Mouse (Mus musculus): ENCODE data around the gene Tbx4. TPM values are rescaled to one million over a fixed set of nuclear protein-coding genes. Genes with fewer than 3 reads are reported as not detected.
A peak's percentile ranks its signal among the peaks of the same experiment; 100 is the strongest.

Tbx4 gene
- polyA plus RNA-seq, 1 experiment from 2014 or later, result 0.34 TPM

DNA sequence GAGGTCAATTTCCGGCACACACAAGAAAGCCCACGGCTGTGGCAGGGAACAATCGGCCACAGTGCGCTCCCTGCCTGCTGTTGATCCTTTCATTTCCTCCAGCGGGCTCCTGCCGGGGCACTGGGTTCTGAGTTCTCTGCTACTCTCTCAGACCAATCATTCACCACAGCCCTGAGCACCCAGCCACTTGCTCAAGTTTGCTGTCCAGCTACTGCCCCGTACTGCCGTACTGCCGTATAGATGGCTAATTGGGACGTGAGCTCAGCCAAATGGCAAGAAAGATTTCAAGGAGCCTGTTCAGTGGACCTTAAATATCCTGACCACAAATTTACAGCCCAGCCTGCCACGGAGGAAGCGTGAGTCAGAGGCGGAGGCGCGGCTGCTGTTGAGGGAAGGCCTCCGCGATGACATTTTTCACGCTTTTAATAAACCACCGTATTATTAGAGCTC is 39.1 kb downstream of the Tbx4 start:
- Histone ChIP-seq H3K4me2 (peak overlapping the region; percentile 42), H3K27me3 (peaks cover 71% of the 10 kb centered on the region), H3K4me3 (peak overlapping the region; percentile 24; the same call in 1 of the 2 replicates), H3K36me3 (no peaks in the 10 kb centered on the region), H3K27ac (no peak overlapping the region), H3K9ac (no peak overlapping the region), H3K9me3 (no peaks in the 10 kb centered on the region), H3K4me1 (replicated peaks) (peaks cover 13% of the 10 kb centered on the region)
- ATAC-seq (ENCODE audit: low FRiP score), result no peak
- 9% methylated on average over 19 of the region's 19 CpGs for WGBS

DNA sequence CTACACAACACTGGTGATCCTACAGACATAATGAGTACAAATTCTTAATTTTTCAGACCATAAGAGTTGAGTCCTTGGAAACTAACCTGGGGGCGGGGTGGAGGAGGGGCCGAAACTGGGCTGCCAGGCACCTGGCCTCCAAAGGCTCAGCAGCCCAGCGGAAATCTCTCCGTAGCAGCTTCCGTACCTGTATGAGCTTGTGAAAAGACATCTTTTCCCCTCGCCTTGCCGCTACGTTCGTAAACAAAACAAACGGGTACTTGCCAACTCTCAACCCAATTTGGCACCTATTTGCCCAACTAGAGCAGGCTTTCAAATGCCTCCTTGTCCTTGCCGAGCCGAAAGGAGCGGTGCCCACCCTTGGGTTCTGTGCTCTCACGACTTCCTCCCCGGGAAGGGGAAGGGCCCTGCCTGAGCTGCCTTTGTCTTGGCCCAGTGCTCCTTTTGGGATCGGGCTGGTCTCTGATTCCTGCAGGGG is 40.1 kb downstream of the Tbx4 start:
- Histone ChIP-seq H3K27ac (no peak overlapping the region), H3K9ac (no peak overlapping the region), H3K4me3 (peak overlapping the region; percentile 11; the same call in 1 of the 2 replicates), H3K36me3 (no peaks in the 10 kb centered on the region), H3K4me1 (replicated peaks) (peaks cover 13% of the 10 kb centered on the region), H3K9me3 (no peaks in the 10 kb centered on the region), H3K27me3 (peaks cover 71% of the 10 kb centered on the region), H3K4me2 (peak overlapping the region; percentile 33)
- WGBS, result 6% methylated on average over 16 of the region's 16 CpGs
- no peak for ATAC-seq (ENCODE audit: low FRiP score)

- H3K9me3 ChIP-seq, result no peaks in the 10 kb centered on the region
- H3K36me3 ChIP-seq, result no peaks in the 10 kb centered on the region
- no peak overlapping the region for H3K4me2 ChIP-seq
- H3K4me1 ChIP-seq (replicated peaks), result peaks cover 13% of the 10 kb centered on the region
- H3K4me3 ChIP-seq, result no peak overlapping the region
- ATAC-seq (ENCODE audit: low FRiP score), result no peak
- no peak overlapping the region for H3K9ac ChIP-seq
- no peak overlapping the region for H3K27ac ChIP-seq
- H3K27me3 ChIP-seq, result peaks cover 62% of the 10 kb centered on the region
- 76% methylated on average over 4 of the region's 4 CpGs for WGBS
These were observed 41.9 kb downstream of the Tbx4 start for GRCm38 (mm10) chr11:85928106-85928505.

DNA sequence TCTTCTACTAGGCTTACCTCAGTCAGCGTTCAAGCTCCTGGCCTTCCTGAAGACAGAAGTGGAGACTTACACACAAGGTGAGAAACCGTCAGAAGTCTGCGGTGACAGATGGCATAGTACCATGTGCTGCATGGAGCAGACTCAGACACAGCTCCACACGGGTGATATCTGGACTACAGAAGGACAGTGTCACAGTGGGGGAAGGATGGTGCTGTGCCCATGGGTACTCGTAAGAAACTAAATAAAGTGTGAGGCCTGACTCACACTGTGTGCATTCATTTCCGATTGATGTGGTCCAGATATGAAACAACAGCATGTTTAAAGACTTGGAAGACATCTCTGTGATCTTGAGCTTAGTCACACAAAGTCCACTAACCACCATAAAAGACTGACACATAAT is 43.4 kb downstream of the Tbx4 start:
- H3K4me2 ChIP-seq, result no peak overlapping the region
- H3K27ac ChIP-seq, result no peak overlapping the region
- H3K36me3 ChIP-seq, result no peaks in the 10 kb centered on the region
- peaks cover 49% of the 10 kb centered on the region for H3K27me3 ChIP-seq
- H3K9ac ChIP-seq, result no peak overlapping the region
- H3K4me1 ChIP-seq (replicated peaks), result peaks cover 13% of the 10 kb centered on the region
- 84% methylated on average over 6 of the region's 6 CpGs for WGBS
- no peaks in the 10 kb centered on the region for H3K9me3 ChIP-seq
- H3K4me3 ChIP-seq, result no peak overlapping the region
- ATAC-seq (ENCODE audit: low FRiP score), result no peak

DNA sequence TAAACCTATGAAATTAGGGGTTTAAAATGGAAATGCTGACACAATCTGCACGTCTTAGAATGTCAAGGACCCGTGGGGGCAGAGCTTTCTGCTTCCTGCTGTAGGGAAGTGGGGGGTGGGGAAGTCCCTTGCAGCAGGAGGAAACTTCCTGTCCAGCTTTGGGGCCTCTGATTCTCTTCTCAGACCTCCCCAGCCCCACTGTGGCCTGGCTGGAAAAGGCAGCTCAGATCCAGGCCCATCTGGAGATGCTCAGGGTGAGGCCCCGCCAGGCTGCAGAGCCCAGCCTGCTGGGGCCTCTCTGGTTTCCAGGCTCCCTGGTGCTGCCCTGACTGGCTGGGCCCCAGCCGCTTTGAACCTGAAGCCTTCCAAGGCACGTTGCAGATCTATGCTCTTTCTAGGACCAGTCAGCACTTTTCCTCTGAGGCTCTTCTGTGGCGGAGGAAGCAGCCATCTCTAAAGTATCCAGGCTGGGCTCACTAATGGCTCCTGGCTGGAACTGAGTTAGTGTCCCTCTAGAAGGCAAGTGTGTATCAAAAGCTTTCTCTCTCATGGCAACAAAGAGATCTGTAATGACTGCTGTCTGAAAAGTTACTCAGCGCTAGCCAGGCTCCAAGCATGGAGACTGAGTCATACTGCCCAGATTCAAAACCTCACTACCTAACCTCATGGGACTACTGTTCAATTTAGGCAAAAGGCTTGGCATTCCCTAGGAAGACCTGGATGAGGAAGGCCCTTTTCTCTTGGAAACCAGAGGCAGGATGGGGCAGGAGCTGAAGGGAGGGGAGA is 55.8 kb downstream of the Tbx4 start:
- Histone ChIP-seq H3K9ac (no peak overlapping the region), H3K27me3 (no peaks in the 10 kb centered on the region), H3K4me2 (no peak overlapping the region), H3K9me3 (no peaks in the 10 kb centered on the region), H3K4me3 (no peak overlapping the region), H3K27ac (no peak overlapping the region), H3K4me1 (replicated peaks) (no peaks in the 10 kb centered on the region), H3K36me3 (no peaks in the 10 kb centered on the region)
- WGBS, result 37% methylated on average over 7 of the region's 7 CpGs
- ATAC-seq (ENCODE audit: low FRiP score), result no peak

DNA sequence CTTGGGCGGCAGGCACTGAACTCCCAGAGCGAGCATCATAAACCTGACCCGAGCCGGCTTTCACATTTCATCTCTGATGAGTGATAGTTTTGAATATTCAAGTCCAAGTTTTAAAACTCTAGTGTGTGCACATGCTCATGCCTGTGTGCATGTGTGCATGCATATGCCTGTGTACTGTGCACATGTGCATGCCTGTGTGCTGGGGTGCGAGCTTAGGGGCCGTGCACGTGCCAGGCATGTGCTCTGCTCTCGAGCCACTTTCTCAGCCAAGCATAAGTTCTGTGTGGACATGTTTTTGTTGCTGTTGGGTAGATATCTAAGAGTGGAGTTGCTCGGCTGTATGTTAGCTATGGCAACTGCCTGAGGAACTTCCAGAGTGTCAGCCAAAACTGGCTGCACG is 62.5 kb downstream of the Tbx4 start:
- 90% methylated on average over 10 of the region's 10 CpGs for WGBS
- no peak overlapping the region for H3K4me2 ChIP-seq
- H3K9ac ChIP-seq, result no peak overlapping the region
- H3K9me3 ChIP-seq, result no peaks in the 10 kb centered on the region
- ATAC-seq (ENCODE audit: low FRiP score), result no peak
- H3K27me3 ChIP-seq, result no peaks in the 10 kb centered on the region
- H3K4me3 ChIP-seq, result no peak overlapping the region
- no peaks in the 10 kb centered on the region for H3K36me3 ChIP-seq
- H3K4me1 ChIP-seq (replicated peaks), result no peaks in the 10 kb centered on the region
- H3K27ac ChIP-seq, result no peak overlapping the region

GRCm38 (mm10) chr11:85949749-85950148 is 63.5 kb downstream of the Tbx4 start:
- Histone ChIP-seq H3K4me1 (replicated peaks) (no peaks in the 10 kb centered on the region), H3K4me3 (no peak overlapping the region), H3K9me3 (no peaks in the 10 kb centered on the region), H3K27me3 (no peaks in the 10 kb centered on the region), H3K4me2 (no peak overlapping the region), H3K9ac (no peak overlapping the region), H3K27ac (no peak overlapping the region), H3K36me3 (no peaks in the 10 kb centered on the region)
- ATAC-seq (ENCODE audit: low FRiP score), result no peak
- WGBS, result 85% methylated on average over 2 of the region's 2 CpGs

DNA sequence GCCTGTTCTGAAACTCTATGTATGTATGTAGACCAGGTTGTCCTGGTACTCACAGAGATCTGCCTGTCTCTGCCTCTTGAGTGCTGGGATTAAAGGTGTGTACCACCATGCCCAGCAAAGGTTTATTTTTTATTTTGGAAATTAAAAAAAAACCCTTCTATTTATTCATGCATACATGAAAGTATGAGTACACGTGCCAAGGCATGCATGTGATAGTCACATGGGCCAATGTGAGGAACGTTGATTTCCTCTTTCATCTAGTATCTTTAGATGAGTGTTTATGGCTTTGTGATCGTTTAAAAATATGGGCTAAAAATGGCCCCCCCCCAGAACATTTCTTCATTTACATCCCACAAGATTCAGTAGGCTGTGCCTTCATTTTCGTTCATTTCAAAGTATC is 66.3 kb downstream of the Tbx4 start:
- H3K4me3 ChIP-seq, result no peak overlapping the region
- H3K9ac ChIP-seq, result no peak overlapping the region
- H3K9me3 ChIP-seq, result no peaks in the 10 kb centered on the region
- H3K27ac ChIP-seq, result no peak overlapping the region
- WGBS, result 90% methylated on average over 4 of the region's 4 CpGs
- no peak overlapping the region for H3K4me2 ChIP-seq
- no peak for ATAC-seq (ENCODE audit: low FRiP score)
- H3K27me3 ChIP-seq, result no peaks in the 10 kb centered on the region
- no peaks in the 10 kb centered on the region for H3K36me3 ChIP-seq
- H3K4me1 ChIP-seq (replicated peaks), result no peaks in the 10 kb centered on the region

DNA sequence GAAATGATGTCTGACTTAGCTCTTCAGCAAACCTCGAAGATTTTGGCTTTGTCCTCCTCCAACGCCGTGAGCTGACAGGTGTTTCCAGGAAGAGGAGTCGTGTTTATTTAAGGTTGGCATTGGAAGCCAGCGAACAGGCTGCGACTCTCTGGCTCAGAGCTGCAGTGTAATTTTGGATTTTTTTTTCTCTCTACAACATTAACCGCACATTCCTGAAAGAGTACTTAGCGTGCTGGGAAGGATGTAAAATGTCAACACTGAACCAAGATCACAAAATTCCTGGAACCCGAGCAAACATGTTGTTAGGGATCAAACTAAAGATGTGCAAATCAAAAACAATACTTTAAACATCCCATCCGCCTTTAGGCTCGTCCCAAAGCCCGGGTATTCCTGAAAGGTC is 69.4 kb downstream of the Tbx4 start:
- no peak overlapping the region for H3K4me3 ChIP-seq
- WGBS, result 85% methylated on average over 12 of the region's 12 CpGs
- no peak overlapping the region for H3K9ac ChIP-seq
- H3K27me3 ChIP-seq, result peaks cover 3% of the 10 kb centered on the region; the same call in 1 of the 2 replicates
- no peak overlapping the region for H3K27ac ChIP-seq
- H3K4me1 ChIP-seq (replicated peaks), result no peaks in the 10 kb centered on the region
- H3K9me3 ChIP-seq, result no peaks in the 10 kb centered on the region
- H3K36me3 ChIP-seq, result no peaks in the 10 kb centered on the region
- no peak for ATAC-seq (ENCODE audit: low FRiP score)
- H3K4me2 ChIP-seq, result no peak overlapping the region

DNA sequence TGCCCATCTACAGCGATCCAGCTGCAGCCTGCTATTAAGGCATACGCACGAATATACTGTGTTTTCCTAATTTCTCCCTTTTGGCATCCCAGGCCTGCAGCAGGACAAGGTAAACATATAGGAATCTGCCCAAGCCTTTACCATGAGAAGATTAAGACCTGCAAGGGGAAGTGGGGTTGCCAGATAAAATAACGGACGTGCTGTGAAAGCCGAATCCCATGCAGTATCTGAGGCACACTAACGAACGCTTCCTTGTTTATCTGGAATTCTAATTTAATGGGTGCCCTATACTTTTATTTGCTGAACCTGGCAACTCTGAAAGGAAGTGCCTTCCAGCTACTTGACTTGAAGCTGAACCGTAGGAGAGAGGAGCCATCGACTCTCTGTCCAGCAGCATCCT is 70.2 kb downstream of the Tbx4 start:
- no peak overlapping the region for H3K27ac ChIP-seq
- peaks cover 3% of the 10 kb centered on the region; the same call in 1 of the 2 replicates for H3K27me3 ChIP-seq
- no peaks in the 10 kb centered on the region for H3K9me3 ChIP-seq
- H3K9ac ChIP-seq, result no peak overlapping the region
- H3K4me3 ChIP-seq, result no peak overlapping the region
- H3K36me3 ChIP-seq, result no peaks in the 10 kb centered on the region
- no peak overlapping the region for H3K4me2 ChIP-seq
- ATAC-seq (ENCODE audit: low FRiP score), result no peak
- 93% methylated on average over 10 of the region's 10 CpGs for WGBS
- H3K4me1 ChIP-seq (replicated peaks), result no peaks in the 10 kb centered on the region

- H3K27me3 ChIP-seq, result peaks cover 3% of the 10 kb centered on the region; the same call in 1 of the 2 replicates
- 84% methylated on average over 6 of the region's 6 CpGs for WGBS
- H3K9ac ChIP-seq, result no peak overlapping the region
These were observed 70.9 kb downstream of the Tbx4 start for GRCm38 (mm10) chr11:85956950-85957778.

GRCm38 (mm10) chr11:85959837-85960236 is 73.6 kb downstream of the Tbx4 start:
- no peak overlapping the region for H3K9ac ChIP-seq
- H3K9me3 ChIP-seq, result no peaks in the 10 kb centered on the region
- no peaks in the 10 kb centered on the region for H3K36me3 ChIP-seq
- peaks cover 3% of the 10 kb centered on the region; the same call in 1 of the 2 replicates for H3K27me3 ChIP-seq
- ATAC-seq (ENCODE audit: low FRiP score), result no peak
- no peak overlapping the region for H3K4me2 ChIP-seq
- H3K27ac ChIP-seq, result no peak overlapping the region
- WGBS, result 87% methylated on average over 5 of the region's 5 CpGs
- H3K4me1 ChIP-seq (replicated peaks), result no peaks in the 10 kb centered on the region
- H3K4me3 ChIP-seq, result no peak overlapping the region

More at GRCm38 (mm10) chr11:85956950-85957778, 70.9 kb downstream of the Tbx4 start:
- H3K4me3 ChIP-seq, result no peak overlapping the region
- no peak overlapping the region for H3K27ac ChIP-seq
- no peak for ATAC-seq (ENCODE audit: low FRiP score)
- H3K9me3 ChIP-seq, result no peaks in the 10 kb centered on the region
- H3K4me1 ChIP-seq (replicated peaks), result no peaks in the 10 kb centered on the region
- H3K36me3 ChIP-seq, result no peaks in the 10 kb centered on the region
- H3K4me2 ChIP-seq, result no peak overlapping the region
